Mouse (Mus musculus): ENCODE results near the gene Cryba4. TPM values are rescaled to one million over a fixed set of nuclear protein-coding genes. Genes with fewer than 3 reads are reported as not detected.

Gene Cryba4
- total and polyA plus RNA-seq, 2 experiments from 2014 or later: 2.4 TPM; not detected in 1

DNA sequence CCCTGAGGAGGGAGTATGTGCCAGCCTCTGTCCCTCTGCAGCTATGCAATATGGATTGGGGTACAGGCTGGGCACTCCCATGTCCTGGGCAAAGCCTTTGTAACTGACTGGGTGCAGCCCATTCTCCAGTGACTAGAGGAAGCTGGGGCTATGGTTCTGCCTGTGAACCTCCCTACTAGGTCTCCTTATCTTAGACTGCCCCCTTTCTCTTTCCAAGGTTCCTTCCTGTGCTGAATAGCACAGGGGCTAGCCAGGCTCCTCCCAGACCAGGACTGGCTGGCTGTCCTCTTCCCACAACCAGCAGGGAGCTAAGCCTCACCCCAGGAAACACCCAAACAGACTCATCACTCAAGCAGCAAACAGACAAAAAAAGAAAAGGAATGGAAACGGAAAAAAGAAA is 32.9 kb downstream of the Cryba4 start:
- 33% methylated on average over 1 of the region's 1 CpGs for WGBS
- Histone ChIP-seq H3K36me3 (ENCODE audit: insufficient read depth) (peaks cover 45% of the 10 kb centered on the region), H3K9ac (no peak overlapping the region), H3K4me3 (ENCODE audit: low read depth, low read length) (no peak overlapping the region), H3K27me3 (ENCODE audit: insufficient read depth, low read length) (no peaks in the 10 kb centered on the region), H3K9me3 (ENCODE audit: low read length) (no peaks in the 10 kb centered on the region), H3K27ac (ENCODE audit: low read depth, low read length) (no peak overlapping the region; the same call in 1 of the 2 replicates), H3K4me2 (ENCODE audit: low read depth) (no peak overlapping the region), H3K4me1 (ENCODE audit: insufficient read depth) (peaks cover 14% of the 10 kb centered on the region)
- no peak for TF ChIP-seq CTCF (IDR thresholded peaks at IDR 0.05; ENCODE audit: low read depth)
- DNase-seq (no peak), ATAC-seq (no peak)

- ATAC-seq (no peak), DNase-seq (no peak)
- Histone ChIP-seq H3K4me2 (ENCODE audit: low read depth) (no peak overlapping the region), H3K9ac (no peak overlapping the region), H3K9me3 (ENCODE audit: low read length) (no peaks in the 10 kb centered on the region), H3K4me1 (ENCODE audit: insufficient read depth) (peaks cover 20% of the 10 kb centered on the region), H3K27ac (ENCODE audit: low read depth, low read length) (0 out of 2 replicates have a peak overlapping the region, but pooled peaks have one; percentile 35), H3K36me3 (ENCODE audit: insufficient read depth) (peaks cover 38% of the 10 kb centered on the region), H3K27me3 (ENCODE audit: insufficient read depth, low read length) (no peaks in the 10 kb centered on the region), H3K4me3 (ENCODE audit: low read depth, low read length) (no peak overlapping the region)
- no peak for TF ChIP-seq CTCF (IDR thresholded peaks at IDR 0.05; ENCODE audit: low read depth)
- WGBS: 77% methylated on average over 4 of the region's 4 CpGs
These were observed 33.6 kb downstream of the Cryba4 start for GRCm38 (mm10) chr5:112218679-112219078.

DNA sequence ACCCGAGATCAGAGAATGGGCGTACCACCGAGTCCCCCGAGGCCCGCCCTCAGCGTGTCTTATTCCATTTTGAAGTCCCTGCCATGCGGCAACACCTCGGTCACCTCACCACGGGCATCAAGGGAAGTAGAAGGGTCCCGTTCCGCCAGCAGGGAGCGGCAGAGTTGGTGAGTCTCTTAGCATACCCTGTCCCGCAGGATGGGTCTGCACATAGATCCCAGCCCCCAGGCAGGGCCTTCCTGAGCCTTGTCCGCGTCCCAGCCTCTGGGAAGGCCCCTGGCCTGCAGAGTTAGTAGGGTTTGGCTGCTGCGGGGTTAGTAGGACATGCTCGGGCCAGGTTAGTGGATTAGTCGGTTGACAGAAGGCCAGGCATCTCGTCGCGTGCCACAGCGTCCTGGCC is 35.3 kb downstream of the Cryba4 start:
- Histone ChIP-seq H3K4me1 (ENCODE audit: insufficient read depth) (peaks cover 25% of the 10 kb centered on the region), H3K27ac (ENCODE audit: low read depth, low read length) (no peak overlapping the region), H3K27me3 (ENCODE audit: insufficient read depth, low read length) (no peaks in the 10 kb centered on the region), H3K9me3 (ENCODE audit: low read length) (no peaks in the 10 kb centered on the region), H3K4me2 (ENCODE audit: low read depth) (no peak overlapping the region), H3K36me3 (ENCODE audit: insufficient read depth) (peaks cover 32% of the 10 kb centered on the region), H3K9ac (no peak overlapping the region), H3K4me3 (ENCODE audit: low read depth, low read length) (no peak overlapping the region)
- ATAC-seq (no peak), DNase-seq (no peak)
- WGBS: 42% methylated on average over 22 of the region's 22 CpGs
- 0 out of 2 replicates have a peak, but pooled peaks have one; percentile 15 for TF ChIP-seq CTCF (IDR thresholded peaks at IDR 0.05; ENCODE audit: low read depth)

GRCm38 (mm10) chr5:112216335-112216734 is 36.0 kb downstream of the Cryba4 start:
- H3K36me3 ChIP-seq (ENCODE audit: insufficient read depth): peaks cover 26% of the 10 kb centered on the region
- TF ChIP-seq CTCF (IDR thresholded peaks at IDR 0.05; ENCODE audit: low read depth): no peak
- no peak overlapping the region for H3K9ac ChIP-seq
- WGBS: 52% methylated on average over 7 of the region's 7 CpGs
- H3K27ac ChIP-seq (ENCODE audit: low read depth, low read length): peak overlapping the region; percentile 76; the same call in 1 of the 2 replicates
- H3K9me3 ChIP-seq (ENCODE audit: low read length): no peaks in the 10 kb centered on the region
- H3K4me3 ChIP-seq (ENCODE audit: low read depth, low read length): no peak overlapping the region
- no peak for ATAC-seq
- no peak overlapping the region for H3K4me2 ChIP-seq (ENCODE audit: low read depth)
- peaks cover 25% of the 10 kb centered on the region for H3K4me1 ChIP-seq (ENCODE audit: insufficient read depth)
- DNase-seq: no peak
- no peaks in the 10 kb centered on the region for H3K27me3 ChIP-seq (ENCODE audit: insufficient read depth, low read length)

DNA sequence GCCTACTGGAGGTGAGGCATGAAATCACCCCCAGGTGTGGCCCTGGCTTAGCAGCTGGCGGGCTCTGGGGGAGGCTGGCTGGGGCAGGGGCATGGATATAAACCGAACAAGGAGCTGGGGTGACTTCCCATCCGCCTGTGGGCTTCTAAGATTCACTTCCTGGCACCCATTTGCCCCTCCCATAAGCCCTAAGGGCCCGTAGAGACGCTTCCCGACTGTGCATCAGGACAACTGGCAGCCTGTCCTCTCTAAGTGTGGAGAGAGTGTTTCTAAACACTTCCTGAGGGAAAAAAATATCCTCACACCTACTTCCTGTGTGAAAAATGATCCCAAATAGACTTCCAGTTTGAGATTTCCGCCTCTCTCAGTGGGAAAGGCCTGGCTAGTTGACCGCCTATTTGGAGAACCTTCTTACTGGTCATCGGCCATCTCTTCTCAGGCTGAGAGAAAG is 36.5 kb downstream of the Cryba4 start:
- Histone ChIP-seq H3K36me3 (ENCODE audit: insufficient read depth) (peaks cover 21% of the 10 kb centered on the region), H3K4me3 (ENCODE audit: low read depth, low read length) (no peak overlapping the region), H3K27ac (ENCODE audit: low read depth, low read length) (peak overlapping the region; percentile 76), H3K27me3 (ENCODE audit: insufficient read depth, low read length) (no peaks in the 10 kb centered on the region), H3K4me1 (ENCODE audit: insufficient read depth) (peaks cover 25% of the 10 kb centered on the region), H3K4me2 (ENCODE audit: low read depth) (peak overlapping the region; percentile 29), H3K9ac (peak overlapping the region; percentile 28), H3K9me3 (ENCODE audit: low read length) (no peaks in the 10 kb centered on the region)
- ATAC-seq (peak; percentile 2; the same call in 1 of the 2 replicates), DNase-seq (peak; percentile 61)
- TF ChIP-seq CTCF (IDR thresholded peaks at IDR 0.05; ENCODE audit: low read depth): no peak
- WGBS: 19% methylated on average over 9 of the region's 9 CpGs

DNA sequence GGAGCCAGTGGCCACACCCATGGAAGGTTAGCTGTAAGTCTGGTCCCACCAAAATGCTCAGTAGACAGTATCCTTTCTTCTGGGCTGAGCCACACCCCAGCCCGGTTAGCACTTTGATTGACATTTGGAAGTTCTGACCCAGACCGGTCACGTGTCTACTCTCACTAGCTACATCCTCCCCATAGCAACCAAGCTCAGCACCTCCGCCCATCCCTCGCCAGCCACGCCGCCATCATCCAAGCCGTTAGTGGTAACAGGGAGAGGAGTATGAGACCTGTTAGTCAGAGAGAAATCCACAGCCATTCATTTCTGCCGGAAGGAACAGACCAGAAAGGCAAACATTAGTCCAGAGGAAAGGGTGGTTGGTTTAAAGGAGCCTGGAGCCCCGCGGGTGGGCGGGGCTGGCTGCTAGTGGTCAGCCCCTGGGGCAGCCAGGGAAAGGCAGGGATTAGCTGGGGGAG is 37.0 kb downstream of the Cryba4 start:
- peaks cover 17% of the 10 kb centered on the region for H3K36me3 ChIP-seq (ENCODE audit: insufficient read depth)
- ATAC-seq (peak; percentile 32), DNase-seq (peak; percentile 73)
- H3K9me3 ChIP-seq (ENCODE audit: low read length): no peaks in the 10 kb centered on the region
- no peak for TF ChIP-seq CTCF (IDR thresholded peaks at IDR 0.05; ENCODE audit: low read depth)
- H3K9ac ChIP-seq: peak overlapping the region; percentile 28
- WGBS: 6% methylated on average over 12 of the region's 12 CpGs
- H3K27me3 ChIP-seq (ENCODE audit: insufficient read depth, low read length): no peaks in the 10 kb centered on the region
- peaks cover 25% of the 10 kb centered on the region for H3K4me1 ChIP-seq (ENCODE audit: insufficient read depth)
- H3K4me2 ChIP-seq (ENCODE audit: low read depth): peak overlapping the region; percentile 29
- H3K4me3 ChIP-seq (ENCODE audit: low read depth, low read length): no peak overlapping the region
- peak overlapping the region; percentile 76 for H3K27ac ChIP-seq (ENCODE audit: low read depth, low read length)

GRCm38 (mm10) chr5:112214419-112214818 is 37.9 kb downstream of the Cryba4 start:
- H3K27ac ChIP-seq (ENCODE audit: low read depth, low read length): peak overlapping the region; percentile 76
- no peak overlapping the region for H3K4me3 ChIP-seq (ENCODE audit: low read depth, low read length)
- H3K36me3 ChIP-seq (ENCODE audit: insufficient read depth): peaks cover 8% of the 10 kb centered on the region; the same call in 1 of the 2 replicates
- peak overlapping the region; percentile 29 for H3K4me2 ChIP-seq (ENCODE audit: low read depth)
- WGBS: under 1% methylated on average over 10 of the region's 10 CpGs
- no peaks in the 10 kb centered on the region for H3K27me3 ChIP-seq (ENCODE audit: insufficient read depth, low read length)
- peak; percentile 62 for ATAC-seq
- peaks cover 25% of the 10 kb centered on the region for H3K4me1 ChIP-seq (ENCODE audit: insufficient read depth)
- TF ChIP-seq CTCF (IDR thresholded peaks at IDR 0.05; ENCODE audit: low read depth): peak; percentile 90
- peak; percentile 92 for DNase-seq
- no peaks in the 10 kb centered on the region for H3K9me3 ChIP-seq (ENCODE audit: low read length)
- 0 out of 2 replicates have a peak overlapping the region, but pooled peaks have one; percentile 22 for H3K9ac ChIP-seq
